Mouse (Mus musculus) spleen, postnatal 4 days (tissue): ENCODE measurements around the gene Adamts9.

Experiments
- DNase-seq, 2 experiments: peaks; one replicate each; pipeline ENCODE4 v3.0.0; 2022; ENCODE audit warnings: low spot score in 2 of 2

Adamts9 gene

GRCm38 (mm10) chr6:92860285-92860912 is 82.9 kb downstream of the Adamts9 start:
- DNase-seq, result no peak

- no peak for DNase-seq
These were observed 84.4 kb downstream of the Adamts9 start for GRCm38 (mm10) chr6:92858721-92859510.

- DNase-seq, result no peak
These were observed 85.5 kb downstream of the Adamts9 start for GRCm38 (mm10) chr6:92857761-92858160.

GRCm38 (mm10) chr6:92854873-92855272 is 88.4 kb downstream of the Adamts9 start:
- DNase-seq, result no peak

GRCm38 (mm10) chr6:92850250-92850649 is 93.0 kb downstream of the Adamts9 start:
- no peak for DNase-seq

- DNase-seq, result no peak
These were observed 94.1 kb downstream of the Adamts9 start for GRCm38 (mm10) chr6:92849208-92849607.

DNA sequence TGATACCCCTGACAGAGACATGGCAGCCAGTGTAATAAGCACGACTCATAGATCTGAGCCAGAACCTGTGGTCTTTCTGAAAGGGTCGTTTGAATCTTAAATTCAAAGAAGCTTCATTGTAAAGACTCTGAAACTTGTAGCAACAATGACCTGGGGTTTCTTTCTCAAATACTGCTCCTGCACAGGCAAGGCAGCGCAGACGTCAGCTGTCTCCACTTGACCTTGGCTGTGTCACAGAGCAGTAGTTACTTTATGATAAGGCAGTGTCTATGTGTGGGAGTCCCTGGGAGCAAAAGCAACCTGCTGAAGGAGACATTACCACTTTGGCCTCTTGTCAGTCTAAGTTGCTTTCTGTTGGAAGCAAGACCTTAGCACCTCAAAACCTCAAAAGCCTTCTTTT is 96.7 kb downstream of the Adamts9 start:
- no peak for DNase-seq

DNA sequence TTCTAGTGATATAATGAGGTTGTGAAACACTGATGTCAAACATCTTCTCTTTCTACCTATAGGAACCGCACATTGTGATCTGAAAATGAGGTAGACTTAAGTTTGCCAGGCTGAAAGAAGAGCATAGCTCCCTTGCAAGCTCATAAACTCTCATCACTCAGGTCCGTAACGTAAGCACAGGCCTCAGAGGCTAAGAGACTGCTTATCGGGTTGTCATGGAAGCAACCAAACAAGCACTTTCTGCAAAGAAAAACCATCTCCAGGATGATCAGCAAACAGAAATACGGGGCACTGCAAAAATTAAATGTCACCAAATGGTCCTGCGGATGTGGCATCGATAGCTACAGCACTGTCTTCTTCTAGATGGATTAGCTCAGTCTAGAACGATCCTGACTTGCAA is 97.4 kb downstream of the Adamts9 start:
- no peak for DNase-seq

DNA sequence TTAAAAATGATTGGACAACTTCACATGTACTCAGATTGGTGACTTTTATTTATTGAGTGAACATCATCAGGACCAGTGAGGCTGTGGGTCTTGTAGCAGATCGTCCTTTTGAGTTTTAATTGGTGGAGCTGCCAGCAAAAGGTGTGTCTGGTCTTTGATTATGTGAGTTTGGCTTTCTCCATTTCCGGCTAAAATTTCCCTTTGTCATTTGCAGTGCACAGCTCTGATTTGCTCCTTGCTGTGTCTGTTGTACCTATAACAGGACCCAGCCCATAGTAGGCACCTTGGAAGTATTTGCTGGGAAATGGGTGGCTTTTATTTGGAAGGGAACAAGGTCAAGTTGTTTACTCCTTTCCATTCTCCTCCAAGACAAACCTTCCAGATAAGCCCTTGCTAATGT is 99.8 kb downstream of the Adamts9 start:
- no peak for DNase-seq

GRCm38 (mm10) chr6:92842000-92842399 is 101.3 kb downstream of the Adamts9 start:
- no peak for DNase-seq

DNA sequence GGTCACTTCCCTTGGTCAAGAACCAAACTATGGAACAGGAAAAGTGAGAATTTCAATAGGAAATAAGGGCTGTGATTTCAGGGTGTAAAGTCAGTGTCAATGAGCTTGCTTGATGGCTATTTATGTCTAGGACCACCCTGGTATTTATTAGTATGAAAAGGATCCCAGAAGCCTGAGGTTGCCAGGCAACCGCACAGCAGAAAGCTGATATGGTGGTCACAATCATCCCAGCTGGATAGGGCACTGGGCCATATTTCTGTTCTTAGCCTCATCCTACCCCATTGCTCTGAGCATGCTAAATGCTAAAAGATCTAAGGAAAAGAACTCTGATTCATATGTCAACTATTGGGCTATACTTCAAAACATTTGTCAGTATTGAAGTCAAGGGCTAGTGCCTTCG is 112.2 kb downstream of the Adamts9 start:
- DNase-seq, result no peak

GRCm38 (mm10) chr6:92829148-92829547 is 114.1 kb downstream of the Adamts9 start:
- no peak for DNase-seq

DNA sequence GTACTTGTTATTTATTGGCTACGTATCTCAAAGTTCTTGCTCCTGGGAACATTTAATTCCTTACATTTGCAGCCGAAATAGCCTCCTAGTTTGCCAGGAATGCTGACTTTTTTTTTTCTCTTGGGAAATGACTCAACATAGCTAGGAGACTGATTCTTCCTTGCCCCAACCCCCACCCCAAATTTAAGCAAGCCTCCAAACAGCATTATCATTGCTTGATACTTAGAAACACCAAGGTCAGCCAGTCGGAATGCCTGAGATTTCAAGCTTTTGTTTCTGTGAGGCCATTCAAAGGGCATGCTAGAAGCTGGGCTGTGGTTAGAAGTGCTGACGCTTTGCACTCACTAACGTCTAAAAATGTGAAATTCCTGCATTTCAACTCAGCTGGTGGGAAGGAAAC is 115.9 kb downstream of the Adamts9 start:
- DNase-seq, result no peak

DNA sequence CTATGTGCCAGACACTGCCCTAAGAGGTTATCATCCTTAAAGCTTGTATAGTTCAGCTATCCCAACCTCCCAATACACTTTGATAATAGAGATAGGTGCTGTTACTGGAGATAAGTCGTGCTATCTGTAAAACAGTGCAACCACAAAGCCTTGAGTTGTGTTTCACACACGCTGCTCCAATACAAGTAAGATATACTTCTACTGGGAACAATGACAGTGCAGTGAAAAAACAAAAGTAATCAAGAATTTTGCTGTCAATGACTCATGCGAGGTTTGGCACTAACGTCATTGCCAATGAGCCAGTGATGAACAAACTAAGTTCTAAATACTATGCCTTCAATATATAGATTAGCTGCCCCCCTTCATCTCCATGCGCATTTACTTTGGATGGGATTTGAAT is 116.7 kb downstream of the Adamts9 start:
- DNase-seq, result no peak

DNA sequence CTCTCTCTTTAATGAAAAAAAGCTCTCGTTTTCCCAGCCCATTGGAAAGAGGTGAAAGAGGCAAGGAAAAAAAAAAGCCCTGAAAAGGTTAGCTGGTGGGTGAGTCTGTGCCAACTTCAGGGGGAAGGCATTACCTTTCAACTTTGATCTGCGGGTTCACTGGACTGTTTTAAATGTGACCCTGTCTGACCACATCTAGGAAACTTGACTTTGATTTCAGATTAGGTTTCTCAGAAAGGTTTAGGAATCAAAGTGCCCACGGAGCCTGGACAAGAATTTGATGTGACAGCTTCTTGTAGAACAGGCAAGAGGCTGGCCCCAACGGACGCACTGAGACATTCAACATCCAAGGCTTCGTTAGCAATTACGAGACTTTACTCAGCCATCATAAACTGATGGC is 119.3 kb downstream of the Adamts9 start:
- DNase-seq, result no peak

DNA sequence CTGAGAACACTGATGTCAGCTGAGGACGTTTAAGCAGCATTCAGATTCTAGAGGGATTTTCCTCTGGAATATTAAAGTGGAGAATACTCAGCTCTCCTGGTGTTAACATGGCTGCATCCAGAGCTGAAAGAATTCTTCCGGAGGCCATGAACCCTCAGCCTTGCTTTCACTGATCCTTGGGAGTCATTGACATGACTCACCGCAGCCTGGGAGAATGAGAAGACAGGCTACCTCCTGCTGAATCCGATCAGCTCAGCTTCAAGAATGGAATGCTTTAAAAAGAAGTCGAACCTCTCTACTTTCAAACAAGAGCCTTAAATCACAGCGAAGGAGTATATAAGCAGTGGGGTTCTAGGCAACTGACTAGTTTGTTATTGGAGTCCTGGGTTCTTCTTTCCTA is 121.3 kb downstream of the Adamts9 start:
- no peak for DNase-seq

DNA sequence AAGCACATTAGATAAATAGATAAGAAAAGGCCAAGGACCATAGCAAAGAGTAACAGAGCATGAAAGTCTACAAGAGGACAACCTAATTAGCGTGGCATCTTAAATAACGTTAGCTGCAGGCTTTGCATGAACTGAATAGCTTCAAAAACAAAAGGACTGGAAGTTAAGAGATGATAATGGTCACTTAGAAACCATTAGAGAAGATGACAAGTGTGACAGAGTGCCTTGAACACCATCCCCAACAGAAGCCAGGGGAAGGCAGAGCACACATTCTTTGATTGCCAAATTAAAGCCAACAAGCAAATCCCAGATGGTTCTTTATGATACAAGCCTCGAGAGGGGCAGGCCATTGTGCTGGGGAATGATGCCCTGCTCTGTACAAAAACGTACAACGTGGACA is 121.7 kb downstream of the Adamts9 start:
- DNase-seq, result no peak

- DNase-seq, result no peak
These were observed 125.6 kb downstream of the Adamts9 start for GRCm38 (mm10) chr6:92817661-92818060.

GRCm38 (mm10) chr6:92816311-92816751 is 127.0 kb downstream of the Adamts9 start, which contains the start of gene A730049H05Rik:
TSS of gene A730049H05Rik (plus strand) at chr6:92816478.
- DNase-seq, result no peak

DNA sequence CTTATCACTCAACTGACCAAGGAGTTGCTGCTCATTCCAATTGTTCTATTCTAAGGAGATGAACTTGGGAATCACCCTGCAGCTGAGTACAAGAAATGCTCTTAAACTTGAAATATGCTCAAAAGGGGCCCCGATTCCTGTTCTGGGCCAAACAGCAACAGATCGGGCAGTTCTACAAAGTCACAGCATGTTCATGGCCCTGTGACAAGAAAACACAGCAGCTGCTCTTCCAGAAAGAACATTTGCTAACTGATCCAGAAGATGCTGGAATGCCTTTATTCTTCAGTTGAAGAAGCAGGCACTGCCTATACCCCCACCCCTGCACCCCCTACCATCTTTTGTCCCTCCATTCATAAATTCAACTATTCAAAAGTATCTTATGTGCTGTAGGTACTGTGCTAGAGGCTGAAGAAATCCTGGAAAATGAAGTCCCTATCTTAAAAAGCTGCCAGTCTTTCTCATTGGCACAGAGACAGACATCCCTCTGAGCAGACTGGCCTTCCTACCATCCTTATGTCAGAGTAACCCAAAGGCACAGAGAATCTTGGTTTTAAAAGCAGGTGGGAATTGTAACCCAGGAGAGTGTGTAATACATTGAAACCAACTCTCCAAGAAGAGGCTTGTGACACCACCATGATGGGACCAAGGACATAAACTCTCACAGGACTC is 130.5 kb downstream of the Adamts9 start:
- DNase-seq, result no peak

- DNase-seq, result no peak
These were observed 131.7 kb downstream of the Adamts9 start for GRCm38 (mm10) chr6:92811566-92811965.

DNA sequence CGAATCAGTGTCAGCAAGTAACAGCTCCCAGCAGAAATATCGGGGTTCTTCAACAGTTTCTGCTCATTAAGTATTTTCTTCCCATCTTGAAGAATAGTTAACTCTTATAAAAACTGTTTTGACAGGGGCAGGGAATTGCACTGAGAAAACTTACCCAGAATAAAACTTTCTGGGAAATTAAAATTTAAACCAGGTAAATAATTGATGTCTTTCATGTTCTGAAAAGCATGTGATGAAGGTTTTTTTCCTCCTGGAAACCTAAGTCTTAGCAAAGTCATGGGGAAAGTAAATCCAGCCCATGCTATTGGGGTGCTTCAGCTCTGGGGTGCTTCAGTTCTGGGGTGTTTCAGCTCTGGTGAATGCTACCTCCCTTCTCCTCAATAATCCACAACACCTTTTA is 132.7 kb downstream of the Adamts9 start:
- no peak for DNase-seq

GRCm38 (mm10) chr6:92809818-92810217 is 133.5 kb downstream of the Adamts9 start:
- DNase-seq, result no peak
